Mouse (Mus musculus) midbrain, embryonic 16.5 days (tissue): ENCODE data around the gene Slc4a7. TPM values are rescaled to one million over a fixed set of nuclear protein-coding genes. Genes with fewer than 3 reads are reported as not detected.

ENCODE experiments used
- ATAC-seq: fragments of 200-750 bp; cut with Nextera tagmentation; 2 replicates; pipeline ENCODE4 v1.8.0; 2017; ENCODE audit warnings: moderate TSS enrichment
- H3K27ac ChIP-seq: fragments of 300-500 bp; sonication (generic); 2 replicates; pipeline ENCODE4 v1.5.1; 2014; ENCODE audit warnings: mild to moderate bottlenecking, low read length, mixed read lengths
- H3K27me3 ChIP-seq: fragments of 300-500 bp; sonication (generic); 2 replicates; pipeline ENCODE4 v1.6.1; 2014; ENCODE audit warnings: low read depth, low read length, mixed read lengths; ENCODE audit not compliant: control insufficient read depth, insufficient read depth
- H3K36me3 ChIP-seq: fragments of 300-500 bp; sonication (generic); 2 replicates; pipeline ENCODE4 v1.6.1; 2014; ENCODE audit warnings: mild to moderate bottlenecking, low read length, moderate library complexity, mixed read lengths; ENCODE audit not compliant: control insufficient read depth, insufficient read depth
- H3K4me1 ChIP-seq: fragments of 300-500 bp; sonication (generic); 2 replicates; pipeline ENCODE4 v1.6.1; 2014; ENCODE audit warnings: mild to moderate bottlenecking, low read length, mixed read lengths; ENCODE audit not compliant: control insufficient read depth, insufficient read depth
- H3K4me2 ChIP-seq: fragments of 300-500 bp; sonication (generic); 2 replicates; pipeline ENCODE4 v1.6.1; 2014; ENCODE audit warnings: mild to moderate bottlenecking, low read length, mixed read lengths
- H3K4me3 ChIP-seq: fragments of 300-500 bp; sonication (generic); 2 replicates; pipeline ENCODE4 v1.5.1; 2014; ENCODE audit warnings: low read depth, mild to moderate bottlenecking, low read length, moderate library complexity, mixed read lengths
- H3K9ac ChIP-seq: fragments of 300-500 bp; sonication (generic); 2 replicates; pipeline ENCODE4 v1.6.1; 2014; ENCODE audit warnings: low read depth, low read length, mixed read lengths
- H3K9me3 ChIP-seq: fragments of 300-500 bp; sonication (generic); replicated peaks from 2 replicates; pipeline ENCODE4 v1.6.1; 2014; ENCODE audit warnings: mild to moderate bottlenecking, low read length, mixed read lengths; ENCODE audit not compliant: control insufficient read depth, poor library complexity, severe bottlenecking
- WGBS: fragments of 180-500 bp; shearing (Covaris S2); extraction: QIAGEN DNeasy Blood & Tissue Kit; methylation state at CpG from one replicate; pipeline ENCODE4 v1.1.7; 2014; 5-methylcytosine and 5-hydroxymethylcytosine counted together
- polyA plus RNA-seq: library from polyadenylated mRNA; unstranded; fragments of >200 nt; fragmentation: Nextera tagmentation; extraction: Ambion mirVana; gene quantifications from 2 replicates; pipeline ENCODE4 v1.2.1, GENCODE M21; 2015

Slc4a7 gene
- polyA plus RNA-seq, 1 experiment from 2014 or later, result 26.7 TPM

- ATAC-seq, result peak; percentile 36; the same call in 1 of the 2 replicates
- 74% methylated on average over 5 of the region's 5 CpGs for WGBS
- H3K27me3 ChIP-seq, result no peaks in the 10 kb centered on the region
- H3K27ac ChIP-seq, result no peak overlapping the region
- H3K9me3 ChIP-seq, result no peaks in the 10 kb centered on the region
- peak overlapping the region; percentile 41 for H3K4me2 ChIP-seq
- H3K36me3 ChIP-seq, result peaks cover 5% of the 10 kb centered on the region; the same call in 1 of the 2 replicates
- no peak overlapping the region for H3K9ac ChIP-seq
- H3K4me1 ChIP-seq, result no peaks in the 10 kb centered on the region
- H3K4me3 ChIP-seq, result no peak overlapping the region; the same call in 1 of the 2 replicates
Measured at GRCm38 (mm10) chr14:14804518-14805212, 102.6 kb downstream of the Slc4a7 start.

GRCm38 (mm10) chr14:14832520-14833240, 130.6 kb downstream of the Slc4a7 start:
- Histone ChIP-seq H3K4me1 (no peaks in the 10 kb centered on the region), H3K36me3 (no peaks in the 10 kb centered on the region), H3K27me3 (no peaks in the 10 kb centered on the region), H3K4me2 (no peak overlapping the region), H3K9me3 (no peaks in the 10 kb centered on the region), H3K9ac (no peak overlapping the region), H3K4me3 (no peak overlapping the region), H3K27ac (no peak overlapping the region)
- no peak for ATAC-seq
- 73% methylated on average over 12 of the region's 12 CpGs for WGBS

DNA sequence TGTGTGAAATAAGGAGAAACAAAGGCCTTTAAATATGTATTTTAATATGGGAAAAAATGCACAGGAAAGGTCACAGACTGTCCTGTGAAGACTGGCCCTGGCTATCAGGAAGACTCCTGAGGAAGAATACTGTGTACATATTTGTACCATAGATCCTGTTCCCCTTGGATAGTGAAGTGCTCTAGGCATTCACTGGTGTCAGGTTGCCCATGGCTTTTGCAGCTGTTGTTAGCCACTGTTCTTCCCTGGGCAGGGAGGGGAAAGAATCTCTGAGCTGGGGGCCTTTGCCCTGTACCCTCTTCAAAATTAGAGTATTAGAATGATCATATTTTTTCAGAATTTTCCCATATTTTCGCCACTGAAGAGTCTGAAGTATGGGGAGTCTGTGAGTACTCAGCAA, 131.4 kb downstream of the Slc4a7 start:
- no peaks in the 10 kb centered on the region for H3K4me1 ChIP-seq
- no peak for ATAC-seq
- no peaks in the 10 kb centered on the region for H3K36me3 ChIP-seq
- no peaks in the 10 kb centered on the region for H3K27me3 ChIP-seq
- 95% methylated on average over 1 of the region's 1 CpGs for WGBS
- H3K27ac ChIP-seq, result no peak overlapping the region
- no peak overlapping the region for H3K4me3 ChIP-seq
- no peaks in the 10 kb centered on the region for H3K9me3 ChIP-seq
- H3K9ac ChIP-seq, result no peak overlapping the region
- no peak overlapping the region for H3K4me2 ChIP-seq

DNA sequence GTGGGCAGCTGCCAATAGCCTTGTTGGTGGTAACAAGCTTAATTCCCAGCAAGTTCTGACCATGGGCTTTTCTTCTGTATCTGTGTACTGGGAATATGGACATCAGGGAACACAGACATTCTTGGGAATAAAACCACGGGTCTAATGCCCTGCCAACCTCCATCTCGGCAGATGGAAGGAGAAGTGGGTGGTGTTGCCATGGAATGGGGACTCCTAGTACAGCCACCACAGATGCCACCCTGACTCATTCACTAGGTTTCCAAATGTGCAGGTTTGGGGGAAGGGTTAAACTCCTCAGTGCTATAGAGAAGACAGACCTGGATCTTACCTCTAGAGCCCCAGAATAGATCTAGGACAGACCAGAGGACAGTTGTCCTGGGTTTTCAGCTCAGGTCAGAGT, 132.2 kb downstream of the Slc4a7 start:
- no peak overlapping the region for H3K27ac ChIP-seq
- WGBS, result 85% methylated on average over 2 of the region's 2 CpGs
- no peaks in the 10 kb centered on the region for H3K36me3 ChIP-seq
- no peak for ATAC-seq
- no peak overlapping the region for H3K9ac ChIP-seq
- no peak overlapping the region for H3K4me3 ChIP-seq
- H3K27me3 ChIP-seq, result no peaks in the 10 kb centered on the region
- no peaks in the 10 kb centered on the region for H3K9me3 ChIP-seq
- H3K4me1 ChIP-seq, result no peaks in the 10 kb centered on the region
- no peak overlapping the region for H3K4me2 ChIP-seq

DNA sequence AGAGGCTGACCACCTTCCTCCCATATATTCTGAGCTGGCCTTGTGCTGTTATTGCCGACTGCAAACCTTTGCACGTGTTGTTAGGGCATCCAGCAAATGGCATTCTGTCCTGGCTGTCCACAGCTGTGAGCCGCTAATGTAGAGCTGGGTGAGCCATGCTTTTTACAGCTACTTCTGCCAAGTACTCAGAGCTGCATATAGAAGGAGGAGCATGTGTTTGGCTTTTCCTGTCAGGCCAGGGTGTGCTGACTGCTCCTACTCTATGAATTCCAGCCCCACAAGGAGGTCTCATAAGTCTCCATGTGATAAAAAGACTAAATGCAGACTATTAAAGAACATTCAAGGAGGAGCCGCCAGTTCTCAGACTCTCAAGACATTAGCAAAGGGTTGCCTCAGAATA, 135.5 kb downstream of the Slc4a7 start:
- H3K36me3 ChIP-seq, result no peaks in the 10 kb centered on the region
- no peaks in the 10 kb centered on the region for H3K27me3 ChIP-seq
- no peak overlapping the region for H3K4me3 ChIP-seq
- WGBS, result 82% methylated on average over 4 of the region's 4 CpGs
- no peaks in the 10 kb centered on the region for H3K4me1 ChIP-seq
- no peaks in the 10 kb centered on the region for H3K9me3 ChIP-seq
- ATAC-seq, result no peak
- no peak overlapping the region for H3K9ac ChIP-seq
- no peak overlapping the region for H3K4me2 ChIP-seq
- no peak overlapping the region for H3K27ac ChIP-seq

- Histone ChIP-seq H3K36me3 (no peaks in the 10 kb centered on the region), H3K27ac (no peak overlapping the region), H3K9ac (no peak overlapping the region), H3K4me3 (no peak overlapping the region), H3K4me1 (no peaks in the 10 kb centered on the region), H3K4me2 (no peak overlapping the region), H3K27me3 (no peaks in the 10 kb centered on the region), H3K9me3 (no peaks in the 10 kb centered on the region)
- 62% methylated on average over 1 of the region's 1 CpGs for WGBS
- no peak for ATAC-seq
Measured at GRCm38 (mm10) chr14:14838109-14838508, 136.0 kb downstream of the Slc4a7 start.

- Histone ChIP-seq H3K27ac (no peak overlapping the region), H3K4me1 (no peaks in the 10 kb centered on the region), H3K27me3 (no peaks in the 10 kb centered on the region), H3K9ac (no peak overlapping the region), H3K4me2 (no peak overlapping the region), H3K9me3 (no peaks in the 10 kb centered on the region), H3K36me3 (no peaks in the 10 kb centered on the region), H3K4me3 (no peak overlapping the region)
- 78% methylated on average over 8 of the region's 8 CpGs for WGBS
- ATAC-seq, result no peak
Measured at GRCm38 (mm10) chr14:14842734-14843530, 140.9 kb downstream of the Slc4a7 start.
